Mouse (Mus musculus): ENCODE data around the gene Ccdc177.

The Ccdc177 gene

GRCm38 (mm10) chr12:80783889-80784288, 23.4 kb upstream of the Ccdc177 start:
- no peak for DNase-seq

- no peak for DNase-seq
Measured at GRCm38 (mm10) chr12:80782892-80783291, 22.4 kb upstream of the Ccdc177 start.

GRCm38 (mm10) chr12:80782190-80782589, 21.7 kb upstream of the Ccdc177 start:
- no peak for DNase-seq

- no peak for DNase-seq
Measured at GRCm38 (mm10) chr12:80779760-80780159, 19.3 kb upstream of the Ccdc177 start.

- no peak for DNase-seq
Measured at GRCm38 (mm10) chr12:80778188-80778936, 17.9 kb upstream of the Ccdc177 start.

GRCm38 (mm10) chr12:80776046-80776634, 15.7 kb upstream of the Ccdc177 start:
- DNase-seq: no peak

- DNase-seq: no peak
Measured at GRCm38 (mm10) chr12:80774786-80775185, 14.3 kb upstream of the Ccdc177 start.

- peak; percentile 85 for DNase-seq
Measured at GRCm38 (mm10) chr12:80769697-80770096, 9.2 kb upstream of the Ccdc177 start.

- DNase-seq: no peak
Measured at GRCm38 (mm10) chr12:80764116-80764515, 3.6 kb upstream of the Ccdc177 start.

- no peak for DNase-seq
Measured at GRCm38 (mm10) chr12:80762982-80763381, 2.5 kb upstream of the Ccdc177 start.

- DNase-seq: no peak
Measured at GRCm38 (mm10) chr12:80759713-80760395, 633 bp downstream of the Ccdc177 start.

- DNase-seq: no peak
Measured at GRCm38 (mm10) chr12:80759387-80759712, 1.1 kb downstream of the Ccdc177 start.

- peak; percentile 27 for DNase-seq
Measured at GRCm38 (mm10) chr12:80758559-80759386, 1.7 kb downstream of the Ccdc177 start.

- DNase-seq: peak; percentile 87
Measured at GRCm38 (mm10) chr12:80757751-80758558, 2.5 kb downstream of the Ccdc177 start.

- DNase-seq: no peak
Measured at GRCm38 (mm10) chr12:80751556-80751955, 8.9 kb downstream of the Ccdc177 start.

- DNase-seq: no peak
Measured at GRCm38 (mm10) chr12:80746031-80746813, 14.3 kb downstream of the Ccdc177 start.

- DNase-seq: no peak
Measured at GRCm38 (mm10) chr12:80744614-80745013, 15.9 kb downstream of the Ccdc177 start.

GRCm38 (mm10) chr12:80739482-80739881, 21.0 kb downstream of the Ccdc177 start:
- DNase-seq: peak; percentile 34

GRCm38 (mm10) chr12:80737283-80737600, 23.2 kb downstream of the Ccdc177 start:
- DNase-seq: no peak

GRCm38 (mm10) chr12:80736464-80737282, 23.8 kb downstream of the Ccdc177 start:
- DNase-seq: no peak

All from kidney, postnatal 14 days (tissue).